Mouse (Mus musculus) CD4-positive helper T cell, adult 2 months (primary cell): Measurements from ENCODE around the gene Gm20821.
"Not testable (repeated sequence)": the region's sequence is repeated elsewhere in the genome, so short reads cannot be mapped to it uniquely, and the experiment has no call there.

Experiments used
- DNase-seq: peaks from one replicate; pipeline ENCODE4 v3.0.0-alpha.2; 2012; ENCODE audit warnings: low read depth, missing footprints, low spot score

The Gm20821 gene

GRCm38 (mm10) chrY:9781504-9781903 lies at the start of gene Gm20821:
Gene Gm20821 (plus strand): TSS chrY:9781804.
- not testable (repeated sequence) for DNase-seq
